Mouse (Mus musculus): ENCODE measurements around the gene 5330417C22Rik.
A peak's percentile ranks its signal among the peaks of the same experiment; 100 is the strongest.

- peak; percentile 63 for TF ChIP-seq CTCF (IDR thresholded peaks at IDR 0.05; ENCODE audit: control insufficient read depth, insufficient read depth, insufficient replicate concordance, low read depth, low read length)
- TF ChIP-seq POLR2A (IDR thresholded peaks at IDR 0.05; ENCODE audit: control insufficient read depth, low read depth, low read length), result peak; percentile 63; the same call in 1 of the 2 replicates
Measured at GRCm38 (mm10) chr3:108537303-108537702, 967 bp upstream of the 5330417C22Rik start.
